In genomic region chr6:121210926-121211289, GRCm38 (mm10) we compare ENCODE assay signal across 8 mouse cellular contexts. TPM values are rescaled to one million over a fixed set of nuclear protein-coding genes. Genes with fewer than 3 reads are reported as not detected.
A peak's percentile ranks its signal among the peaks of the same experiment; 100 is the strongest.
DNase-seq lines count a peak whose midpoint lies in the region; ATAC-seq and TF ChIP-seq lines count a peak whose summit lies in the region.

No protein-coding gene starts in this region.

- H3K27me3 ChIP-seq in thymus, adult 2 months (ENCODE audit: control insufficient read depth, insufficient read depth, low read length) = no peaks in the 10 kb centered on the region; the same call in 1 of the 2 replicates
- peaks cover 37% of the 10 kb centered on the region for H3K27me3 ChIP-seq in liver, embryonic 13.5 days

- no peak for DNase-seq in gastrocnemius, adult 2 months
- no peak for DNase-seq in gastrocnemius, adult 18-20 months (ENCODE audit: low spot score)
- no peak for DNase-seq in thymus, adult 2 months
- no peak for DNase-seq in thymus, adult 18-20 months
- no peak for DNase-seq in liver, embryonic 13.5 days
- DNase-seq in right cerebral cortex, adult 2 months (ENCODE audit: low spot score in 2 of 2) = no peak
- DNase-seq in MN1 (ENCODE audit: low spot score) = no peak

- H3K4me1 ChIP-seq in thymus, adult 2 months (replicated peaks; ENCODE audit: control insufficient read depth, insufficient read depth, low read length) = peaks cover 52% of the 10 kb centered on the region
- peaks cover 32% of the 10 kb centered on the region for H3K4me1 ChIP-seq in liver, embryonic 13.5 days (replicated peaks)

- peak overlapping the region; percentile 40 for H3K9ac ChIP-seq in liver, embryonic 13.5 days

- H3K36me3 ChIP-seq in thymus, adult 2 months (ENCODE audit: control insufficient read depth, insufficient read depth, low read length) = no peaks in the 10 kb centered on the region
- no peaks in the 10 kb centered on the region for H3K36me3 ChIP-seq in liver, embryonic 13.5 days

- H3K4me2 ChIP-seq in liver, embryonic 13.5 days = peak overlapping the region; percentile 60

- H3K27ac ChIP-seq in gastrocnemius, adult 2 months = peak overlapping the region; percentile 97
- H3K27ac ChIP-seq in thymus, adult 2 months (ENCODE audit: control insufficient read depth, insufficient read depth, low read length) = no peak overlapping the region
- no peak overlapping the region for H3K27ac ChIP-seq in liver, embryonic 13.5 days

- H3K4me3 ChIP-seq in gastrocnemius, adult 2 months = peak overlapping the region; percentile 86
- H3K4me3 ChIP-seq in thymus, adult 2 months (ENCODE audit: control insufficient read depth, insufficient read depth, low read length) = peak overlapping the region; percentile 52
- peak overlapping the region; percentile 49 for H3K4me3 ChIP-seq in liver, embryonic 13.5 days (replicated peaks)

- intact Hi-C loops in gastrocnemius, adult 2 months (cut with DNase I) = no loop called here

- no peak for ATAC-seq in liver, embryonic 13.5 days (ENCODE audit: low read depth)
- ATAC-seq in megakaryocyte progenitor cell, adult 5-6 weeks (replicated peaks; ENCODE audit: poor library complexity) = no peak

- TF ChIP-seq POLR2A in thymus, adult 2 months (IDR thresholded peaks at IDR 0.05; ENCODE audit: control insufficient read depth, extremely low read depth, insufficient read depth, low read length, poor library complexity) = no peak

- WGBS in thymus, adult 2 months = 3% methylated on average over 12 of the region's 12 CpGs
- WGBS in liver, embryonic 13.5 days (ENCODE audit: insufficient replicate concordance) = 1% methylated on average over 12 of the region's 12 CpGs

- no peak for TF ChIP-seq CTCF in gastrocnemius, adult 2 months (IDR thresholded peaks at IDR 0.05)
- no peak for TF ChIP-seq CTCF in thymus, adult 2 months (IDR thresholded peaks at IDR 0.05; ENCODE audit: borderline replicate concordance, control insufficient read depth, extremely low read depth, insufficient read depth, low read length, poor library complexity)

- no peaks in the 10 kb centered on the region for H3K9me3 ChIP-seq in liver, embryonic 13.5 days (replicated peaks)

RNA-seq across cellular contexts. Expression of gene Tuba8, which starts 0.4 kb away (rescaled TPM):
- total RNA-seq in gastrocnemius, adult 2 months (2021) = 100 to 1,000 TPM; 201 to 248 TPM
- 100 to 1,000 TPM; 193 to 210 TPM for total RNA-seq in gastrocnemius, adult 18-20 months (2021)
- 2.9 and 4.3 TPM in 2 replicates for polyA plus RNA-seq in thymus, adult 2 months (2012; rRNA removed)
- polyA plus RNA-seq in liver, embryonic 13.5 days (2015; fragmentation: Nextera tagmentation; extraction: Ambion mirVana) = 6.7 and 7.7 TPM in 2 replicates
- total RNA-seq in megakaryocyte progenitor cell, adult 5-6 weeks (2015) = 27.2 and 30.4 TPM in 2 replicates
- total RNA-seq in megakaryocyte progenitor cell, adult 5-6 weeks (2017) = 27.2 and 29.2 TPM in 2 replicates

RNA-seq across cellular contexts. Expression of gene Pex26, which starts 27.4 kb away (rescaled TPM):
- total RNA-seq in gastrocnemius, adult 2 months (2021) = 1 to 10 TPM; 3.5 to 3.8 TPM
- total RNA-seq in gastrocnemius, adult 18-20 months (2021) = 1 to 10 TPM; 2.9 TPM
- polyA plus RNA-seq in thymus, adult 2 months (2012; rRNA removed) = 29.3 and 31.7 TPM in 2 replicates
- 2.9 and 3.3 TPM in 2 replicates for polyA plus RNA-seq in liver, embryonic 13.5 days (2015; fragmentation: Nextera tagmentation; extraction: Ambion mirVana)
- total RNA-seq in megakaryocyte progenitor cell, adult 5-6 weeks (2015) = 5.3 and 8.0 TPM in 2 replicates
- total RNA-seq in megakaryocyte progenitor cell, adult 5-6 weeks (2017) = 6.7 and 7.9 TPM in 2 replicates

RNA-seq across cellular contexts. Expression of gene Usp18, which starts 34.8 kb away (rescaled TPM):
- total RNA-seq in gastrocnemius, adult 2 months (2021) = 1 to 10 TPM in 1 of 2 experiments, under 1 TPM in 1; 0.89 to 1.5 TPM
- 1 to 10 TPM in 1 of 2 experiments, under 1 TPM in 1; 0.91 to 1.4 TPM for total RNA-seq in gastrocnemius, adult 18-20 months (2021)
- polyA plus RNA-seq in thymus, adult 2 months (2012; rRNA removed) = 30.0 and 43.4 TPM in 2 replicates
- polyA plus RNA-seq in liver, embryonic 13.5 days (2015; fragmentation: Nextera tagmentation; extraction: Ambion mirVana) = 6.3 and 7.1 TPM in 2 replicates
- 2.2 and 2.6 TPM in 2 replicates for total RNA-seq in megakaryocyte progenitor cell, adult 5-6 weeks (2015)
- 1.8 and 2.5 TPM in 2 replicates for total RNA-seq in megakaryocyte progenitor cell, adult 5-6 weeks (2017)

Comparison
In these comparisons a context has a peak if more than half of its experiments do, and no peak if none do; other contexts are left out.
1. RNA of gene Tuba8, which starts 0.4 kb away (total RNA-seq): 201 to 248 TPM in gastrocnemius, adult 2 months and 193 to 210 TPM in gastrocnemius, adult 18-20 months; 27.2 to 30.4 TPM in megakaryocyte progenitor cell, adult 5-6 weeks; every median in the first group is over 4 times any median in the second.
2. Peak in every context shown above with its lines, with median percentiles within 50 percentile points of each other: H3K4me3 ChIP-seq.